Comparison of ENCODE assay signal across 8 mouse cellular contexts in the genomic region with DNA sequence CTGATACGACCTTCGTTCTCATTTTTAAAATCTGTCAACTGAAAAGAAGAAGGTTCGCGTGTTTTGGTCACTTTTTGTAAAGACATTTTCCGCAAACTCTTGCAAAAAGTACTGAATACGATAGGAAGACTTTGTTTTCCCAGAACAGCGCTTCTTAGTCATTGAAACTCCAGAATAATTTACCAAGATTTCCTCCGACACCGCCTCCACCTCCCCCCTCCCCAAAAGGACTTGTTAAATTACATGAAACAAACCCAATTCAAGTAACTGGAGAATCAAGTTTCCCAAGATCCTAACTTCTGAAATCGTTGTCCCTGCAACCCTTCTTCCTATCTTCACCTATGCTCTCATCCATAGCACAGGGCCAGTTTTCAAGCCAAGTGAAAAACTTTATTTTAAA. TPM values are rescaled to one million over a fixed set of nuclear protein-coding genes. Genes with fewer than 3 reads are reported as not detected.
A peak's percentile ranks its signal among the peaks of the same experiment; 100 is the strongest.
DNase-seq lines count a peak whose midpoint lies in the region; ATAC-seq and TF ChIP-seq lines count a peak whose summit lies in the region.

No protein-coding gene starts in this region.

- H3K9me3 ChIP-seq in lung, embryonic 14.5 days (ENCODE audit: low read depth, low read length): no peaks in the 10 kb centered on the region
- H3K9me3 ChIP-seq in embryonic facial prominence, embryonic 10.5 days: no peaks in the 10 kb centered on the region
- H3K9me3 ChIP-seq in intestine, embryonic 15.5 days: no peaks in the 10 kb centered on the region
- H3K9me3 ChIP-seq in neural tube, embryonic 14.5 days (ENCODE audit: control insufficient read depth, low read length): no peaks in the 10 kb centered on the region

- WGBS in lung, embryonic 14.5 days: 2% methylated on average over 10 of the region's 10 CpGs
- WGBS in embryonic facial prominence, embryonic 10.5 days: 2% methylated on average over 10 of the region's 10 CpGs
- under 1% methylated on average over 10 of the region's 10 CpGs for WGBS in intestine, embryonic 15.5 days
- 2% methylated on average over 10 of the region's 10 CpGs for WGBS in neural tube, embryonic 14.5 days

- H3K4me2 ChIP-seq in lung, embryonic 14.5 days: peak overlapping the region; percentile 60
- H3K4me2 ChIP-seq in intestine, embryonic 15.5 days (replicated peaks): peak overlapping the region; percentile 59
- H3K4me2 ChIP-seq in neural tube, embryonic 14.5 days (ENCODE audit: low read depth, low read length): peak overlapping the region; percentile 82

- ATAC-seq in lung, embryonic 14.5 days (ENCODE audit: insufficient read depth): no peak
- ATAC-seq in intestine, embryonic 15.5 days: no peak
- ATAC-seq in neural tube, embryonic 14.5 days (ENCODE audit: low read depth): no peak

- H3K27ac ChIP-seq in lung, embryonic 14.5 days (ENCODE audit: low read depth): peak overlapping the region; percentile 94
- H3K27ac ChIP-seq in embryonic facial prominence, embryonic 10.5 days (replicated peaks): peak overlapping the region; percentile 97
- peak overlapping the region; percentile 94; the same call in 1 of the 2 replicates for H3K27ac ChIP-seq in intestine, embryonic 15.5 days
- H3K27ac ChIP-seq in neural tube, embryonic 14.5 days (ENCODE audit: low read depth, low read length): peak overlapping the region; percentile 87

- H3K4me3 ChIP-seq in lung, embryonic 14.5 days (ENCODE audit: low read depth, low read length): peak overlapping the region; percentile 91
- H3K4me3 ChIP-seq in embryonic facial prominence, embryonic 10.5 days: peak overlapping the region; percentile 91
- peak overlapping the region; percentile 92 for H3K4me3 ChIP-seq in intestine, embryonic 15.5 days (replicated peaks)
- H3K4me3 ChIP-seq in neural tube, embryonic 14.5 days (ENCODE audit: low read depth, low read length): peak overlapping the region; percentile 71

- H3K27me3 ChIP-seq in lung, embryonic 14.5 days (ENCODE audit: insufficient read depth, low read length): no peaks in the 10 kb centered on the region
- H3K27me3 ChIP-seq in embryonic facial prominence, embryonic 10.5 days (replicated peaks; ENCODE audit: low read depth, poor library complexity, severe bottlenecking): no peaks in the 10 kb centered on the region
- no peaks in the 10 kb centered on the region for H3K27me3 ChIP-seq in intestine, embryonic 15.5 days (replicated peaks)
- no peaks in the 10 kb centered on the region for H3K27me3 ChIP-seq in neural tube, embryonic 14.5 days (ENCODE audit: control insufficient read depth, insufficient read depth, low read length)

- no peaks in the 10 kb centered on the region for H3K36me3 ChIP-seq in lung, embryonic 14.5 days (ENCODE audit: insufficient read depth)
- peaks cover 16% of the 10 kb centered on the region for H3K36me3 ChIP-seq in embryonic facial prominence, embryonic 10.5 days (replicated peaks)
- no peaks in the 10 kb centered on the region for H3K36me3 ChIP-seq in intestine, embryonic 15.5 days
- no peaks in the 10 kb centered on the region for H3K36me3 ChIP-seq in neural tube, embryonic 14.5 days (ENCODE audit: control insufficient read depth, insufficient read depth, low read length)

- H3K9ac ChIP-seq in lung, embryonic 14.5 days: peak overlapping the region; percentile 92
- peak overlapping the region; percentile 89 for H3K9ac ChIP-seq in intestine, embryonic 15.5 days
- H3K9ac ChIP-seq in neural tube, embryonic 14.5 days (replicated peaks; ENCODE audit: low read depth, low read length): peak overlapping the region; percentile 80

- H3K4me1 ChIP-seq in lung, embryonic 14.5 days (ENCODE audit: insufficient read depth): peaks cover 5% of the 10 kb centered on the region
- peaks cover 41% of the 10 kb centered on the region for H3K4me1 ChIP-seq in embryonic facial prominence, embryonic 10.5 days
- H3K4me1 ChIP-seq in intestine, embryonic 15.5 days (replicated peaks): peaks cover 10% of the 10 kb centered on the region; the same call in 1 of the 2 replicates
- peaks cover 23% of the 10 kb centered on the region for H3K4me1 ChIP-seq in neural tube, embryonic 14.5 days (ENCODE audit: control insufficient read depth, insufficient read depth, low read length)

- no peak for TF ChIP-seq CTCF in lung, embryonic 14.5 days (IDR thresholded peaks at IDR 0.05; ENCODE audit: low read depth)

- peak; percentile 26 for DNase-seq in lung, embryonic 14.5 days
- no peak for DNase-seq in lung, postnatal 14 days
- no peak for DNase-seq in embryonic facial prominence, embryonic 10.5 days (ENCODE audit: low spot score)
- DNase-seq in right cerebral cortex, postnatal 10 days (ENCODE audit: low spot score in 2 of 2): no peak
- DNase-seq in cerebellum, postnatal 4 days (ENCODE audit: low spot score in 2 of 2): no peak
- DNase-seq in cerebellum, postnatal 36 days: no peak

RNA-seq across cellular contexts. Expression of gene Hsd17b12, which starts 0.7 kb away (rescaled TPM):
- polyA plus RNA-seq in lung, embryonic 14.5 days (2014; fragmentation: Nextera tagmentation; extraction: Ambion mirVana): 127 and 128 TPM in 2 replicates
- 130 and 135 TPM in 2 replicates for polyA plus RNA-seq in embryonic facial prominence, embryonic 10.5 days (2016; fragmentation: Nextera tagmentation; extraction: Ambion mirVana)
- 157 and 159 TPM in 2 replicates for polyA plus RNA-seq in intestine, embryonic 15.5 days (2015; fragmentation: Nextera tagmentation; extraction: Ambion mirVana)
- 135 and 138 TPM in 2 replicates for polyA plus RNA-seq in neural tube, embryonic 14.5 days (2014; fragmentation: Nextera tagmentation; extraction: Ambion mirVana)
